Comparison of ENCODE assay signal across 15 mouse cellular contexts in the genomic region with DNA sequence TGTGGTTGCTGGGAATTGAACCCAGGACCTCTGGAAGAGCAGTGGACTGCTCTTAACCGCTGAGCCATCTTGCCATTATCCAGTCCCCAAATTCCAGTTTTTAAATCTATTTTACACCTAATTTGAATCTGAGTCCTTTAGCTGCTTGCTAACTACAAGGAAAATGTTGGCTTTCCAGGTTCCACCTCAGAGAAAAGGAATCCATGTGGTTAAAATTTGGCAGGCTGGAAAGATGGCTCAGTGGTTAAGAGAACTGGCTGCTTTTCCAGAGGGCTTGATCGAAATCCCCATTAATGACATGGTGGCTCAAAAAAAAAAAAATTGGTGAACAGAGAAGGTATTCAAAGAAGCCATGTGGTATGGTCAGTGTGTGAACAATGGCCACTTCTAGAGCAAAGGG.
"Had no signal": no experiment of that assay in that cellular context is flagged by ENCODE, and none has a peak within 500 bp of the region (broad histone marks: within the 10 kb centered on the region; RNA-seq: fewer than 3 reads in every experiment).

No protein-coding gene starts in this region.

- H3K36me3 ChIP-seq: midbrain, embryonic 10.5 days; midbrain, embryonic 12.5 days; neural tube, embryonic 13.5 days; neural tube, embryonic 15.5 days; stomach, embryonic 15.5 days had no signal

- DNase-seq: lung, adult 18-20 months; lung, embryonic 14.5 days; lung, postnatal 10 days; lung, postnatal 4 days; midbrain, embryonic 14.5 days; right cerebral cortex, postnatal 14 days; thymus, adult 2 months; thymus, postnatal 25 days had no signal

- H3K9me3 ChIP-seq: midbrain, embryonic 10.5 days; midbrain, embryonic 12.5 days; neural tube, embryonic 13.5 days; neural tube, embryonic 15.5 days; stomach, embryonic 15.5 days had no signal

- H3K27ac ChIP-seq: midbrain, embryonic 10.5 days; midbrain, embryonic 12.5 days; neural tube, embryonic 13.5 days; neural tube, embryonic 15.5 days; stomach, embryonic 15.5 days; stomach, postnatal 0 days had no signal

- H3K4me3 ChIP-seq: midbrain, embryonic 10.5 days; midbrain, embryonic 12.5 days; myocyte; neural tube, embryonic 13.5 days; neural tube, embryonic 15.5 days; stomach, embryonic 15.5 days had no signal
